Mouse (Mus musculus) cerebellum, adult 18-20 months (tissue): ENCODE measurements at regions not wholly inside any gene's neighbourhood (a gene's known extent, or its start where the extent isn't known, plus 50 kb on each side); places are given as distances from the start of the nearest gene placed in this dataset.

Experiments used
- DNase-seq, 2 experiments: peaks; one replicate each; pipeline ENCODE4 v3.0.0; 2021

- no peak for DNase-seq
Measured at GRCm38 (mm10) chr14:17347286-17347685, 312.8 kb upstream of the Thrb start.

- DNase-seq, result no peak
Measured at GRCm38 (mm10) chr14:17352324-17353037, 307.6 kb upstream of the Thrb start.

- DNase-seq, result no peak
Measured at GRCm38 (mm10) chr14:17361910-17362309, 298.2 kb upstream of the Thrb start.

- DNase-seq, result peak; percentile 22 to 42
Measured at GRCm38 (mm10) chr14:17402751-17403479, 257.1 kb upstream of the Thrb start.

- peak; percentile 39 to 55 for DNase-seq
Measured at GRCm38 (mm10) chr14:17405551-17406336, 254.3 kb upstream of the Thrb start.

GRCm38 (mm10) chr14:17406879-17407278 lies 253.2 kb upstream of the Thrb start:
- DNase-seq, result no peak

GRCm38 (mm10) chr14:17408343-17408742 lies 251.7 kb upstream of the Thrb start:
- no peak for DNase-seq

GRCm38 (mm10) chr14:17408813-17409212 lies 251.2 kb upstream of the Thrb start:
- no peak for DNase-seq

GRCm38 (mm10) chr14:17409497-17409896 lies 250.6 kb upstream of the Thrb start:
- no peak for DNase-seq

GRCm38 (mm10) chr14:17410752-17411151 lies 249.3 kb upstream of the Thrb start:
- no peak for DNase-seq

GRCm38 (mm10) chr14:17411299-17411698 lies 248.8 kb upstream of the Thrb start:
- no peak for DNase-seq

GRCm38 (mm10) chr14:17414246-17414888 lies 245.7 kb upstream of the Thrb start:
- DNase-seq, result no peak

GRCm38 (mm10) chr14:17427751-17428150 lies 232.3 kb upstream of the Thrb start:
- DNase-seq, result no peak

GRCm38 (mm10) chr14:17429157-17429556 lies 230.9 kb upstream of the Thrb start:
- no peak for DNase-seq

GRCm38 (mm10) chr14:17433346-17433745 lies 226.7 kb upstream of the Thrb start:
- DNase-seq, result no peak

- no peak for DNase-seq
Measured at GRCm38 (mm10) chr14:17457946-17458345, 202.1 kb upstream of the Thrb start.

GRCm38 (mm10) chr14:17478963-17479362 lies 181.1 kb upstream of the Thrb start:
- no peak for DNase-seq

- no peak for DNase-seq
Measured at GRCm38 (mm10) chr14:17484866-17485265, 175.2 kb upstream of the Thrb start.

- DNase-seq, result no peak
Measured at GRCm38 (mm10) chr14:17513756-17514155, 146.3 kb upstream of the Thrb start.

- DNase-seq, result no peak
Measured at GRCm38 (mm10) chr14:17522696-17523095, 137.4 kb upstream of the Thrb start.

- DNase-seq, result no peak
Measured at GRCm38 (mm10) chr14:17523916-17524315, 136.1 kb upstream of the Thrb start.

GRCm38 (mm10) chr14:17539322-17539721 lies 120.7 kb upstream of the Thrb start:
- no peak for DNase-seq

GRCm38 (mm10) chr14:17556458-17556857 lies 103.6 kb upstream of the Thrb start:
- no peak for DNase-seq
